Mouse (Mus musculus): Measurements from ENCODE around the gene Ulk1. TPM values are rescaled to one million over a fixed set of nuclear protein-coding genes. Genes with fewer than 3 reads are reported as not detected.

The Ulk1 gene
- polyA plus RNA-seq, 1 experiment from 2014 or later: 28.2 TPM

- Histone ChIP-seq H3K27ac (no peak overlapping the region), H3K9ac (replicated peaks) (no peak overlapping the region), H3K4me1 (replicated peaks) (no peaks in the 10 kb centered on the region), H3K27me3 (no peaks in the 10 kb centered on the region), H3K4me3 (replicated peaks) (no peak overlapping the region), H3K4me2 (no peak overlapping the region), H3K36me3 (peaks cover 64% of the 10 kb centered on the region), H3K9me3 (no peaks in the 10 kb centered on the region)
- no peak for ATAC-seq (ENCODE audit: insufficient number of reproducible peaks, insufficient read depth, low FRiP score, low TSS enrichment, low read depth)
- 97% methylated on average over 7 of the region's 7 CpGs for WGBS
Observed at GRCm38 (mm10) chr5:110739496-110740275, 70.2 kb downstream of the Ulk1 start.

DNA sequence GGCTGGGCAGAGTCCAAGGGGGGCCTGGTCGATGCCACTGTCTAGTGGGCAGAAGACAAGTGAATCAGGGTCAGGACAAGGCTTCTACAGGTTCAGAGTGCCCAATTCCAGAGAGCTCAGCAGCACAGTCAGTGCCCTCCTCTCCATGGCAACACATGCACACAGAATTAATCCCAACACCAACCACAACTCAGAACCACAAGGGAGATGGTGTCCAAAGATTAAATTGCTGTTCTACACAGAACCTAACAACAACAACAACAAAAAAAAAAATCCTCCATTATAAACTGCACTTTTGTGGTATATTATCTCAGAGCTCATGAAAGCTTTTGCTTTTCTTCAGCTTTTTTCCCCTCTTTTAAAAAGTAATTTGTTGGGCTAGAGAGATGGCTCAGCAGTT is 74.3 kb downstream of the Ulk1 start:
- 92% methylated on average over 1 of the region's 1 CpGs for WGBS
- Histone ChIP-seq H3K9me3 (no peaks in the 10 kb centered on the region), H3K4me2 (no peak overlapping the region), H3K4me3 (replicated peaks) (no peak overlapping the region), H3K9ac (replicated peaks) (no peak overlapping the region), H3K27me3 (no peaks in the 10 kb centered on the region), H3K36me3 (peaks cover 89% of the 10 kb centered on the region), H3K27ac (no peak overlapping the region), H3K4me1 (replicated peaks) (no peaks in the 10 kb centered on the region)
- no peak for ATAC-seq (ENCODE audit: insufficient number of reproducible peaks, insufficient read depth, low FRiP score, low TSS enrichment, low read depth)

Other genes starting within 250 kb of the Ulk1 start
- 57.1 and 60.5 TPM in 2 replicates for gene Noc4l, start 156.7 kb downstream of the Ulk1 start, polyA plus RNA-seq (2016; fragmentation: Nextera tagmentation; extraction: Ambion mirVana)
- 34.5 and 43.1 TPM in 2 replicates for gene Ddx51, start 156.6 kb downstream of the Ulk1 start, polyA plus RNA-seq (2016; fragmentation: Nextera tagmentation; extraction: Ambion mirVana)
- 42.6 and 50.1 TPM in 2 replicates for gene Ep400, start 39.4 kb downstream of the Ulk1 start, polyA plus RNA-seq (2016; fragmentation: Nextera tagmentation; extraction: Ambion mirVana)
- gene Pus1, start 29.4 kb downstream of the Ulk1 start, polyA plus RNA-seq (2016; fragmentation: Nextera tagmentation; extraction: Ambion mirVana): 31.5 and 35.5 TPM in 2 replicates
- gene Hscb, start 29.7 kb upstream of the Ulk1 start, polyA plus RNA-seq (2016; fragmentation: Nextera tagmentation; extraction: Ambion mirVana): 30.9 and 33.9 TPM in 2 replicates
- 30.9 and 32.6 TPM in 2 replicates for gene Chek2, start 29.9 kb upstream of the Ulk1 start, polyA plus RNA-seq (2016; fragmentation: Nextera tagmentation; extraction: Ambion mirVana)
- 20.0 and 23.0 TPM in 2 replicates for gene Ttc28, start 69.7 kb upstream of the Ulk1 start, polyA plus RNA-seq (2016; fragmentation: Nextera tagmentation; extraction: Ambion mirVana)

Data from limb, embryonic 12.5 days (tissue).